Mouse (Mus musculus) embryonic fibroblast, embryonic 13.5 days (primary cell): ENCODE results near the gene Tns4.

Source experiments
- CTCF ChIP-seq: IDR thresholded peaks from 2 replicates; pipeline ENCODE4 v1.5.1; 2011; ENCODE audit warnings: mild to moderate bottlenecking, control low read depth, low read length, moderate library complexity, borderline replicate concordance; ENCODE audit not compliant: insufficient read depth
- POLR2A ChIP-seq: IDR thresholded peaks from 2 replicates; pipeline ENCODE4 v1.6.1; 2011; ENCODE audit warnings: low read depth, mild to moderate bottlenecking, control low read depth, low read length, moderate library complexity

DNA sequence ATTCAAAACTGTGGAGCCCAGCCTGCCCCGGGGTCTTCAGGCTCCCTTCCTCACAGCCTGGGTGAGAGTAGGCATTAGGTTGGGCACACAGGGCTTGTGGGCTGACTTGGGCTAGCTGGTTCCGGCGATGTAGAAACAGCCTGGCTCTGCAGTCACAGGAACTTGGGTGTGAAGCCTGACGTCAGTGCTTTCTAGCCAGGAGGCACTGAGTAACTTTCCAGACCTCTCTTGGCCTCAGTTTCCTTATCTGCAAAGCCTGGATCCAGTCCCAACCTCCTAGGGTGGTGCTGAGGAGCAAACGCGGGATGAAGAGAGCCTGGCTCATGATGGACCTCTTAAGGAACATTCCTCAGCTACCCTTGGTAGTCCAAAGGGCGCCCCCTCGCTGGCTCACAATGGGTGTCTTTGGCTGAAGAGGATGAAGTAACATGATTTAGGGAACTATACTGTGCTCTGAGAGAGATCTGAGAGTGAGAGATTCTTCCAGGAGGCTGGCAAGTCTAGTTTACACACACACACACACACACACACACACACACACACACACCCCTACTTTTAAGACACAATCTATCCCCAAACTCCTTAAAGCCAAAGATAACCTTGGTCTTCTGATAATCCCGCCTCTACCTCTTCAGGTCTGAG is 8.1 kb downstream of the Tns4 start:
- TF ChIP-seq POLR2A, result no peak
- TF ChIP-seq CTCF, result no peak
